Mouse (Mus musculus) cerebellum, postnatal 10 days (tissue): Measurements from ENCODE around the gene Cda.

Experiments
- DNase-seq, 2 experiments: peaks; one replicate each; pipeline ENCODE4 v3.0.0; 2021; ENCODE audit warnings: mixed read lengths in 2 of 2

Cda gene

GRCm38 (mm10) chr4:138367641-138368497 lies at the start of gene Cda:
Cda (minus strand) TSS chr4:138367992.
- peak; percentile 72 to 76 for DNase-seq

DNA sequence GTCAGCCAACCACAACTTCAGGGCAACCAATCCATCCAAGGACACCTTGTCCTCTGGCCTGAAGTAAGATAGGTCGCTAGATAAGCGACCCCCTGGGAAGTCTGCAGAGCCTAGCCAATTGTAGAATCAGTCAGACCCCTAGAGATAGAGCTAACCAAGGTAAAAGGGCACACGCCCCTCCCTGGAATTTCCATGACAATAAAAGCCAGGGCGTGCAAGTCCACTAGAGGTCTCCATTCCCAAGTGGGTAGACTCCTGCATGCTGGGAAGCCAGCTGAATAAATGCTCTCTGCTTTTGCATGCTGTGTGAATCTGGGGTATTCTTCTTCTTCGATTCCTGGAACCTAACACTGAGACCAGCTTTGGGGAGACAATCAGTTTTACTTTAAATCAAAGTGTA lies 48.6 kb upstream of the Cda start:
- DNase-seq = no peak

- DNase-seq = no peak
Measured at GRCm38 (mm10) chr4:138415991-138416390, 48.2 kb upstream of the Cda start.

DNA sequence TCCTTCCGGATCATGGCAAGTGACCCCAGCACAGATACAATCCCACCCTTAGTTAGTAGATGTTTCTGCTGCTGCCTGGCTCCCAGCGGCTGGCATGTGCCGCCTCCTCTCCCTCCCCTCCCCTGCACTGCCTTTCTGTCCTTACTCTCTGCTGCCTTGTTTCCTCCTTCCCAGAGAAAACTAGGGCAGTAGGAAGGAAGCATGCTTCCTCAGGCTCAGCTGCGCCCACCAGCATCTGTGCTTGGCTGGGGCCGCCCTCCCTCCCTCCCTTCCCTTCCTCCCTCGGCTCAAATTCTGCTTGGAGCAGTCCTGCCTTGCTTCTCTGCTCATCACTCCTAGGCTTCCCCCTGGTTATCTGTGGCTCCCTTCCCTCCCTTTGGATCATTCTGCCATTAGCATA lies 46.9 kb upstream of the Cda start:
- DNase-seq = peak; percentile 38 to 42

- no peak for DNase-seq
Measured at GRCm38 (mm10) chr4:138411504-138412121, 43.8 kb upstream of the Cda start.

DNA sequence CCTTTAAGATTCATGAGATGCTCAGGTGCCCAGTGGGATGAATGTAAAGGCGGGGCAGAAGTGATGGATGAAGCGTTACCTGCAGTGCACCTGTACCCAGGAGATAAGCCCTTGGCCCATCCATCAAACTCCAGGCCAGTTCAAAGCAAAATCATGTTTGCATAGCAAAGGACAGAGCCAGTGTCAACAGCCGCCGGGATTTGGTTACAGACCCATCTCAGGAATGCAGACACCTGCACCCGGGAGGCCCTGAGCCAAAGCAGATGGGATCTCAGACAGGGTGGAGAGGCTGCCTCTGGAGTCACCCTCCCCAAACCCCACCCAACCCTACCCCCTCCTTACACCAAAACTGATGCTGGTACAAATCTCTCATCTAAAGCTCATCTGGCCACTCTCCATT lies 43.2 kb upstream of the Cda start:
- DNase-seq = no peak

DNA sequence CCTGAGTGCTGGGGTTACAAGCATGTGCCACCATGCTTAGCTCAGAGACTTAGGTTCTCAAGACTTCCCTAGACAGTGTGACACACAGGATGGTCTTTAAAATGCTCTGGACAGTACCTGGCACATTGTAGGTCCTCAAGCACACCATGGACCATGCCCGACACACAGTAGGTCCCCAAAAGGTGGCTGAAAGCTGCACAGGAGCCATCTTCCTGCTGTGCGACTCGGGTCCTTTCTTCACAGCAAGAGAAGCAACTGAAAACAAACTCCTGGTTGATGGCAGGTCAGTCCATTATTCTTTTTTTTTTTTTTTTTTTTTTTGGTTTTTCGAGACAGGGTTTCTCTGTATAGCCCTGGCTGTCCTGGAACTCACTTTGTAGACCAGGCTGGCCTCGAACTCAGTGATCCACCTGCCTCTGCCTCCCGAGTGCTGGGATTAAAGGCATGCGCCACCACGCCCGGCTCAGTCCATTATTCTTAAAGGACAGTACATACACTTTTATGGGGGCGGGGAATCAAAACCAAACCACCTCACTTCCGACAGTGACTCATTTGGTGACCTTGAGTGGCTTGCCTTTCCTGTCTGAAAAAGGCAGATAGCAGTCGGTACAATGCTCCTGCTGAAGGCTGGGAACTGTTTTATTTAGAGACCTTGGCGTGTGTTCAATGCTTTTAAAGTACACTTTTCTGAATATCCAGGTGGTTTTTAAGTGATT lies 39.8 kb upstream of the Cda start:
- no peak for DNase-seq

- DNase-seq = peak; percentile 47 to 52
Measured at GRCm38 (mm10) chr4:138404806-138405205, 37.0 kb upstream of the Cda start.

DNA sequence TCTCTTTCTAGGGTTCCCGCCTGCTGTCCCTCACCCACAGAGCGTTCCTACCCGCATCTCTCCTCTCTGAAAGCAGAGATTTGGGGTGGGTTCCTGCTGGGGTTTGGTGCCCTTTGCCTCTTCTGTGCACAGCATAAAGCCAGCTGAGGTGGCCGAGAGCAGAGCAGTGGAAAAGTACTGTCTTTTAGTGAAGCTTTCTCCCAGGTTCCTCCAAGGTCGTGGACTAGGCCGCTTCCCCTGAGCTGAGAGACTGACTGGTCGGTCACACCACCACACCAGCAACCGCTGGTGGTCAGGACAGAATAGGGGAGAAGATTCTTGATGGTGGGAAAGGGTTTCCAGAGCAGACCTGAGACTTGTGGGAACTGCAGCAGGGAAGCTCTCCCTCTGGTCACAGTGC lies 28.9 kb upstream of the Cda start:
- DNase-seq = no peak

GRCm38 (mm10) chr4:138395971-138396645 lies 28.3 kb upstream of the Cda start, which contains the start of gene Fam43b:
Fam43b (minus strand) TSS chr4:138396528.
- DNase-seq = peak; percentile 63 to 77

DNA sequence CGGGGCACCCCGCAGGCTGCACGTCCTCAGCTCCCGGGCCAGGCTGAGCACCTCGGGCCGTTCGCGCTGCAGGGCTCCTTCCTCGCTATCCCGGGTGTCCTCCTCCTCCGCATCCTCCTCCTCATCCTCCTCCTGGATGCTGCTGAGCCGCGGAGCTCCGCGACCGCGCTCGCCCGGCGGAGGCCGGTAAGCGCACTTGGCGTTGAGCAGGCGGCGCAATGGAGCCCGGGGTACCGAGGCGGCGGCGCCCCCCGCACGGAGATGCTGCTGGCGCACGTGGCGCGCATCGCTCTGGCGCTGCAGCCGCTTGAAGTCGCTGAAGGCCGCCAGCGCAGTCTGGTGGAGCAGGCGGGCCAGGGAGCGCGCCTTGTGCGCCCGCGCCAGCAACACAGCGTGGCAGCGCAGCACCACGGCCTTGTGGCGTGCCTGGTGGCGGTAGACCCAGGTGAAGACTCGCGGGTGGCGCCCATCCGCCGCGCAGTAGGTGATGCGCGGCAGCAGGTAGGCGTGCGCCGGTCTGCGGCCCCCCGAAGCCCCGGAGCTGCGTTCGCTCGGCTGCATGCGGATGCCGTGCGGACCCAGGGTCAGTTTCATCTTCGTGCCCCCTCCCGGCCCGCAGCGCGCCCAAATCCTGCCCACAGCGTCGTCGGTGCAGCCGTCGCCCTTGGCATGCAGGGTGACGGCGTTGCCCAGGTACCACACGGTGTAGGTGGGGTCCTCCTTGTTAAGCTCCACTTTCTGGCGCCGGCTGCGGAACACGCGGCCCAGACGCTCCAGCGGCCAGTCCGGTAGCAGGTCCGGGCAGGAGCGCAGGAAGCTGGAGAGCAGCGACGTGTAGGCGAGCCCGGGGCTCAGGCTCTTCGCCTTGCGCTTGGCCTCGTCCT lies 27.5 kb upstream of the Cda start:
- peak; percentile 55 to 60 for DNase-seq

DNA sequence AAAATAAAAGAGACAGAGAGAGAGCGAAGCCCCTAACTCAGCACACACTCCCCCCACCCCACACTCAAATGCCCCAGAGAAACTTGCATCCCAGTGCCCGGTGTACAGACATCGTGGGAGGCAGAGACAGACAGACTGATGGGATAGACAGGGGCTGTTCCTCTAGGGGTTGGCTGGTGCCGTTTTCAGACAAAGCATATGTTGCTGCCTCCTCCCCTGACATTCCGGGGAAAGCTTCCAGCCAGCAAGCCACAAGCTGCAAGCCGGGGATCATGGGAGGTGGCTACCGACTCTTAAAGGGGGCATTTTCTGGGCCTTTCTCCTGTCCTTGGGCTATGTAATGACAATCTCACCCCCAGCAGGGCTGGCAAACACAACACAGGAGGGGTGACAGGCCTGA lies 25.9 kb upstream of the Cda start:
- DNase-seq = no peak

- no peak for DNase-seq
Measured at GRCm38 (mm10) chr4:138383789-138384188, 16.0 kb upstream of the Cda start.

GRCm38 (mm10) chr4:138382462-138382861 lies 14.7 kb upstream of the Cda start:
- peak in 1 of 2 experiments; percentile 45 for DNase-seq

- DNase-seq = peak in 1 of 2 experiments; percentile 33
Measured at GRCm38 (mm10) chr4:138380132-138380689, 12.4 kb upstream of the Cda start.

DNA sequence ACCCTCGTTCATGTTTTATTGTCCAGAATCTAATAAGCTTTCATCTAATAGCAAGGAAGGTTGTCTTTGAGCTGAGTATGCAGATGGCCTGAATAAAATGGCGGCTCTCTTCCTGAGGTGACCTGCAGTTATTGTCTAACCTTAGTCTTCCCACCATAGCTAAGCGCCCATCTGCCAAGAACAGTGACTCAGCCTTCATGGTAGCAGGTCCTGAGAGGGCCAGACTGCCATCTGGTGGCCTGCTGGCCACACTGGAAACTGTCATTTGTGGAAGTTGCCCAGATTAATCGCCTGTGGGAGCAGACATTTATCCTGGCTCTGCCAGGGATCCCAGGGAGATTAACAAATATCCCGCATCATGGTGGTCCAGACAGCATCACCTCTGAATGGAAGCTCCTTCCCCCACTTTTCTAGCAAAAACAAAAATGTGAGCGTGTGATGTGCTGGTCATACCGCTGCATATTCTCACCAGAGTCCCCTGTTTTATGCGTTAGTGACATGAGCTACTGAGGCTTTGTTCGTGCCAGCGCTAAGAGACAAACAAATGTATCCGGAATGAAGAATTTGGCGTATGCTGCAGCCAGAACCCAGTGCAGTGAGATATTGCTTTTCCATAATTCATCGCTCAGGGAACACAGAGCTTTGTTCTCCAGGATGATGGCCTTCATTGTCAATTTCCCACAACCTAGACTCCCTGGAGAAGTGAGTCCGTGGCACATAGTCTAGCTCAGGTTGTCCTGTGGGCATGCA lies 11.5 kb upstream of the Cda start:
- peak; percentile 90 to 92 for DNase-seq

- DNase-seq = peak in 1 of 2 experiments; percentile 44
Measured at GRCm38 (mm10) chr4:138377526-138377925, 9.7 kb upstream of the Cda start.

DNA sequence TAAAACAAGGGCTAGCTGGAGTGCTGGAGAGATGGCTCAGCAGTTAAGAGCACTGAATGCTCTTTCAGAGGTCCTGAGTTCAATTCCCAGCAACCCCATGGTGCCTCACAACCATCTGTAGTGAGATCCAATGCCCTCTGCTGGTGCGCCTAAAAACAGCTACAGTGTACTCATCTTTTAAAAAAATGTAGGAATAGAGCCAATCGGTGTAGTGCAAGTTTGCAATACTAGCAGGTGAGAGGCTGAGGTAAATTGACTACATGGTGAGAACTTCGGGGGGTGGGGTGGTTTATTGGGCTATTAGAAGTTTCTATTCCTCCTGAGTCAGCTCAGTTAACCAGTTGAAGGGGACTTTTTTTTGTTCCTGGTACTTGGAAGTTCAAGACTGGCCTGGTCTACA lies 7.3 kb upstream of the Cda start:
- no peak for DNase-seq

GRCm38 (mm10) chr4:138370996-138371516 lies 3.3 kb upstream of the Cda start:
- DNase-seq = no peak

DNA sequence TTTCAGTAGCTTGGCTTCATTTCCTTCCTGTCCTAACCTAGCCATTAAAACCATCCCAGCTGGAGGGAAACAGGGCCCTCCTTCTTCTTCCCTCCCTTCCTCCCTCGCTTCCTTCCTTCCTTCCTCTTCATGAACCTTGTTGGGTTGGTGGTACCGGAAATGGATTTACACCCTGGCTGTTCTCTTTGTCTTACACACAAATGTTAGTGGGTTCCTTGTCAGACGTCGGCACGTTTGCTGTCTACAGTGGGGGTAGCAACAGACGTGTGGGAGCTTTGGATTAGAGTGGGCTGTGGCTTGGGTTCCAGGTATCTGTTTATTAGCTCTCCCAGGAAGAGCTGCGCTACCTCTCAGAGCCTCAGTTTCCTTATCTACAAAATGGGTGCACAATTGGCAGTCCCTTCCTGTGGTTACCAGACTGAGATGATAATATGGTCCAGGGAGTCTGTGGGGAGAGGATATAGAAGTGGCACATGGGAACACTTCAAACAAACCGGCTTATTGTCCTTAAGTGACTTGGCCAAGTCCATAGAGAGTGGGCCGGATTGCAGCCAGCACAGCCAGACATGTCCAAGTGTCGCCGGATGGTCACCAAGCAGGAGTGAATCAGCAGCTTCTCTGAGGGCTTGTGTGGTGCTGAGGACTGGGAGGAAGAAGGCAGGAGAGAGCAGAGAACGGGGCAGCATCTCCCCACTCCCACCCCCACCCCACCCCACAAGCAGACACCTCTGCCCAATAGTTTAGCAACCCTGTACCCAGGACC lies 887 bp upstream of the Cda start:
- DNase-seq = no peak
